Mouse (Mus musculus): Measurements from ENCODE around the gene Crybg3.

Crybg3 gene

GRCm38 (mm10) chr16:59579237-59579636 lies 21.5 kb downstream of the Crybg3 start:
- DNase-seq (ENCODE audit: low spot score): no peak

GRCm38 (mm10) chr16:59573961-59574360 lies 26.8 kb downstream of the Crybg3 start:
- DNase-seq (ENCODE audit: low spot score): no peak

- no peak for DNase-seq (ENCODE audit: low spot score)
Measured at GRCm38 (mm10) chr16:59572685-59573084, 28.1 kb downstream of the Crybg3 start.

GRCm38 (mm10) chr16:59570807-59571206 lies 30.0 kb downstream of the Crybg3 start:
- no peak for DNase-seq (ENCODE audit: low spot score)

- DNase-seq (ENCODE audit: low spot score): no peak
Measured at GRCm38 (mm10) chr16:59569837-59570236, 30.9 kb downstream of the Crybg3 start.

GRCm38 (mm10) chr16:59567721-59568381 lies 32.9 kb downstream of the Crybg3 start:
- DNase-seq (ENCODE audit: low spot score): no peak

- DNase-seq (ENCODE audit: low spot score): no peak
Measured at GRCm38 (mm10) chr16:59566437-59566836, 34.3 kb downstream of the Crybg3 start.

- DNase-seq (ENCODE audit: low spot score): no peak
Measured at GRCm38 (mm10) chr16:59565631-59566030, 35.1 kb downstream of the Crybg3 start.

- DNase-seq (ENCODE audit: low spot score): no peak
Measured at GRCm38 (mm10) chr16:59564025-59564424, 36.8 kb downstream of the Crybg3 start.

- no peak for DNase-seq (ENCODE audit: low spot score)
Measured at GRCm38 (mm10) chr16:59559300-59560200, 41.2 kb downstream of the Crybg3 start.

GRCm38 (mm10) chr16:59558916-59559299 lies 41.9 kb downstream of the Crybg3 start:
- DNase-seq (ENCODE audit: low spot score): no peak

- no peak for DNase-seq (ENCODE audit: low spot score)
Measured at GRCm38 (mm10) chr16:59553490-59554161, 47.2 kb downstream of the Crybg3 start.

- no peak for DNase-seq (ENCODE audit: low spot score)
Measured at GRCm38 (mm10) chr16:59551507-59551906, 49.3 kb downstream of the Crybg3 start.

- DNase-seq (ENCODE audit: low spot score): no peak
Measured at GRCm38 (mm10) chr16:59549631-59550030, 51.1 kb downstream of the Crybg3 start.

- no peak for DNase-seq (ENCODE audit: low spot score)
Measured at GRCm38 (mm10) chr16:59548582-59548947, 52.2 kb downstream of the Crybg3 start.

- peak; percentile 32 for DNase-seq (ENCODE audit: low spot score)
Measured at GRCm38 (mm10) chr16:59547887-59548581, 52.7 kb downstream of the Crybg3 start.

- peak; percentile 33 for DNase-seq (ENCODE audit: low spot score)
Measured at GRCm38 (mm10) chr16:59547466-59547865, 53.3 kb downstream of the Crybg3 start.

GRCm38 (mm10) chr16:59545360-59545759 lies 55.4 kb downstream of the Crybg3 start:
- no peak for DNase-seq (ENCODE audit: low spot score)

GRCm38 (mm10) chr16:59541382-59541781 lies 59.4 kb downstream of the Crybg3 start:
- no peak for DNase-seq (ENCODE audit: low spot score)

- no peak for DNase-seq (ENCODE audit: low spot score)
Measured at GRCm38 (mm10) chr16:59540944-59541343, 59.8 kb downstream of the Crybg3 start.

- DNase-seq (ENCODE audit: low spot score): no peak
Measured at GRCm38 (mm10) chr16:59535673-59536072, 65.1 kb downstream of the Crybg3 start.

GRCm38 (mm10) chr16:59534349-59534748 lies 66.4 kb downstream of the Crybg3 start:
- DNase-seq (ENCODE audit: low spot score): no peak

Measured in left cerebral cortex, adult 11 months (tissue).